Mouse (Mus musculus) thymus, adult 2 months (tissue): ENCODE data around the gene Hist2h2aa2. TPM values are rescaled to one million over a fixed set of nuclear protein-coding genes. Genes with fewer than 3 reads are reported as not detected.

Experiments
- DNase-seq: peaks from one replicate; pipeline ENCODE4 v3.0.0; 2021
- H3K27ac ChIP-seq: fragments of 200-500 bp; 2 replicates; pipeline ENCODE4 v1.5.1; 2012; ENCODE audit warnings: low read length, control low read depth; ENCODE audit not compliant: control insufficient read depth, insufficient read depth
- H3K27me3 ChIP-seq: fragments of 200-500 bp; 2 replicates; pipeline ENCODE4 v1.6.1; 2012; ENCODE audit warnings: mild to moderate bottlenecking, low read length, moderate library complexity, mixed read lengths; ENCODE audit not compliant: control insufficient read depth, insufficient read depth
- H3K36me3 ChIP-seq: fragments of 200-500 bp; 2 replicates; pipeline ENCODE4 v1.6.1; 2012; ENCODE audit warnings: mild to moderate bottlenecking, low read length, moderate library complexity; ENCODE audit not compliant: control insufficient read depth, insufficient read depth
- H3K4me1 ChIP-seq: fragments of 200-500 bp; replicated peaks from 2 replicates; pipeline ENCODE4 v1.6.1; 2012; ENCODE audit warnings: low read length; ENCODE audit not compliant: control insufficient read depth, insufficient read depth
- H3K4me3 ChIP-seq: fragments of 200-500 bp; 2 replicates; pipeline ENCODE4 v1.5.1; 2012; ENCODE audit warnings: mild to moderate bottlenecking, low read length, control low read depth, moderate library complexity; ENCODE audit not compliant: control insufficient read depth, insufficient read depth
- CTCF ChIP-seq: fragments of 200-500 bp; IDR thresholded peaks from 2 replicates; pipeline ENCODE4 v1.5.1; 2012; ENCODE audit warnings: mild to moderate bottlenecking, control low read depth, low read length, moderate library complexity, borderline replicate concordance; ENCODE audit not compliant: control insufficient read depth, poor library complexity, insufficient read depth; ENCODE audit errors: extremely low read depth
- POLR2A ChIP-seq: fragments of 200-500 bp; IDR thresholded peaks from 2 replicates; pipeline ENCODE4 v1.6.1; 2012; ENCODE audit warnings: mild to moderate bottlenecking, low read length, control low read depth, moderate library complexity; ENCODE audit not compliant: control insufficient read depth, poor library complexity, insufficient read depth; ENCODE audit errors: extremely low read depth
- WGBS: fragments of 180-500 bp; shearing (Covaris S2); methylation state at CpG from one replicate; pipeline ENCODE4 v1.1.7; 2018; 5-methylcytosine and 5-hydroxymethylcytosine counted together
- polyA plus RNA-seq: library from polyadenylated mRNA; depleted of rRNA; stranded (reverse); fragments of >200 nt; gene quantifications from 2 replicates; pipeline ENCODE4 v1.2.3, GENCODE M21; 2012

Gene Hist2h2aa2
- polyA plus RNA-seq, 1 experiment, result 255 TPM

DNA sequence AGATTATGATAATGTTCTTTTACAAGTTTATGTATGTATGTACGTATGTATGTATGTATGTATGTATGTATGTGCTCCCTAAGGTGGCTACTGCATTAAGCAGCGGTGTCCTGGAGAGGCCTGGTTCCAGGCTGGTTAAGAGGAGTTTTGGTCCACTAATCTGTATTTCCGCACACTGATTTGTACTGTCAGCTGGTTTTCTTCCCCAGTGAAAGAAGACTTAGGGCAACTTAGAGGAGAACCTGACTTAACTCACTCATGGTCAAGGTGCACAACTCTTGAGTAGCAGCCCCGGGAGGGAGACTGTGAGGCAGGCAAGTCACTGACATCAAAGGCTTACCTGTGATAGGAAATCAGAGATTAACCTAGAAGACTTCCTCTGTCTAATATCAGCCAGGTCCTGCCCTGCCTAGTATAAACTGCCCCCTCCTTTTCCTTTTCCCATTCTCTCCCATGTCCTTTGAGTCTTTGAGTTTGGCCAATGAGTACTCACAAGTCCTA lies 3.2 kb downstream of the Hist2h2aa2 start:
- DNase-seq, result no peak
- TF ChIP-seq POLR2A, result no peak
- TF ChIP-seq CTCF, result no peak
- 80% methylated on average over 4 of the region's 4 CpGs for WGBS
- Histone ChIP-seq H3K36me3 (no peaks in the 10 kb centered on the region), H3K27ac (no peak overlapping the region), H3K27me3 (no peaks in the 10 kb centered on the region), H3K4me3 (no peak overlapping the region), H3K4me1 (peaks cover 3% of the 10 kb centered on the region; the same call in 1 of the 2 replicates)

DNA sequence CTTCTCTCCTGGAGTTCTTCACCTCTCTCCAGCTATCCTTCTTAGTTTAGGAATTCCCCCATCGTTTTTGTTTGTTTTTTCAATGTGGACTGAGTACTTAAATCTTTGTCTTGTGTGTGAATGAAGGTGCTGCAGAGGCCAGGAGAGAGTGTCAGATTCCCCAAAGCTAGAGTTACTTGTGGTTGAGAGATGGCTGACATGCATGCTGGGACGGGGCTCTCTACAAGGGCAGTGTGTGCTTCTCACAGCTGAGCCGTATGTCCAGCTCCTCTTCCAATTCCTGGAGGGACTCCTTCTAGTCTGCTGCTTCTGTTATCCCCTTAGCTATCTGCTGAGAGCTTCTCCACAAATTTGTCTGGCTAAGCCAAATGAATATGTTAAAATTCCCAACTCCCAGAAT lies 4.2 kb downstream of the Hist2h2aa2 start:
- H3K4me3 ChIP-seq, result no peak overlapping the region
- no peak overlapping the region for H3K27ac ChIP-seq
- 79% methylated on average over 3 of the region's 3 CpGs for WGBS
- no peaks in the 10 kb centered on the region for H3K36me3 ChIP-seq
- no peak for DNase-seq
- H3K4me1 ChIP-seq, result peaks cover 3% of the 10 kb centered on the region; the same call in 1 of the 2 replicates
- no peak for TF ChIP-seq CTCF
- TF ChIP-seq POLR2A, result no peak
- no peaks in the 10 kb centered on the region for H3K27me3 ChIP-seq

DNA sequence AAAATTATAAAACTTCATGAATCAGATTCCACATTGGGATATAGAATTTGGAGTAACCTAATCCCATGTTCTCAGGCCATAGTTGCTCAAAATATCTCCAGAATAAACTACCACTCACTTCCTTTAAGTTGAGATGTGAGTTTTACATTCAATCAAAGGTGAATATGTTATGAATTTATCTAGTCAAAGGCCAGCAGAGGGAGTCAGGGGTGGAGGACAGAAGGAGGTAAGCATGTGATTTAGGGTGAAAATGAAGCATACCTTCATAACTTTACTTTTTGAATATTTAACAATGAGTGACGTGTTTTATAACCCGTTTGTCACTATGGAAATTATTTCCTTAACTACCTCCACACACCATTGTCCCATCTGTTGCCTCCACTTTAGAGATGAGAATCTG lies 5.2 kb downstream of the Hist2h2aa2 start:
- Histone ChIP-seq H3K4me3 (no peak overlapping the region), H3K27ac (no peak overlapping the region), H3K4me1 (peaks cover 3% of the 10 kb centered on the region; the same call in 1 of the 2 replicates), H3K36me3 (no peaks in the 10 kb centered on the region), H3K27me3 (no peaks in the 10 kb centered on the region)
- TF ChIP-seq CTCF, result no peak
- no peak for TF ChIP-seq POLR2A
- no peak for DNase-seq
- WGBS, result 89% methylated on average over 2 of the region's 2 CpGs

DNA sequence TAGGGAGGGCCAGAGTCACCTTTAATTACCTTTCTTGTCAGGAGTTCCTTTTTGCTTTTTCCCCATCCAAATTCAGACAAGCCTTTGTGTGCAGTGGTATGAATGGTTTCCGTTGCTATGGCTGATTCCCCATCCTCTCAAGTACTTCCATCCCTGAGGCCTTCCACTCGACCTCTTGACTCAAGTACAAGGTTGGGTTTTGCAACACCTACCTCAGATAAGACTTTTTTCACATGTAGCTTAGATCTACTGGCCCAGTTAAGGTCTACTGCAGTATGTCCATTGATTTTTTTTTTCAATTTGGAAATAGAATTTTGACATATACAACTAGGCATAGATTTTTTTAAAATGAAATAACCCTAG lies 8.3 kb downstream of the Hist2h2aa2 start:
- Histone ChIP-seq H3K27ac (no peak overlapping the region), H3K36me3 (no peaks in the 10 kb centered on the region), H3K4me3 (no peak overlapping the region), H3K27me3 (no peaks in the 10 kb centered on the region), H3K4me1 (no peaks in the 10 kb centered on the region)
- TF ChIP-seq POLR2A (no peak), CTCF (no peak)
- WGBS, result 82% methylated on average over 2 of the region's 2 CpGs
- no peak for DNase-seq

DNA sequence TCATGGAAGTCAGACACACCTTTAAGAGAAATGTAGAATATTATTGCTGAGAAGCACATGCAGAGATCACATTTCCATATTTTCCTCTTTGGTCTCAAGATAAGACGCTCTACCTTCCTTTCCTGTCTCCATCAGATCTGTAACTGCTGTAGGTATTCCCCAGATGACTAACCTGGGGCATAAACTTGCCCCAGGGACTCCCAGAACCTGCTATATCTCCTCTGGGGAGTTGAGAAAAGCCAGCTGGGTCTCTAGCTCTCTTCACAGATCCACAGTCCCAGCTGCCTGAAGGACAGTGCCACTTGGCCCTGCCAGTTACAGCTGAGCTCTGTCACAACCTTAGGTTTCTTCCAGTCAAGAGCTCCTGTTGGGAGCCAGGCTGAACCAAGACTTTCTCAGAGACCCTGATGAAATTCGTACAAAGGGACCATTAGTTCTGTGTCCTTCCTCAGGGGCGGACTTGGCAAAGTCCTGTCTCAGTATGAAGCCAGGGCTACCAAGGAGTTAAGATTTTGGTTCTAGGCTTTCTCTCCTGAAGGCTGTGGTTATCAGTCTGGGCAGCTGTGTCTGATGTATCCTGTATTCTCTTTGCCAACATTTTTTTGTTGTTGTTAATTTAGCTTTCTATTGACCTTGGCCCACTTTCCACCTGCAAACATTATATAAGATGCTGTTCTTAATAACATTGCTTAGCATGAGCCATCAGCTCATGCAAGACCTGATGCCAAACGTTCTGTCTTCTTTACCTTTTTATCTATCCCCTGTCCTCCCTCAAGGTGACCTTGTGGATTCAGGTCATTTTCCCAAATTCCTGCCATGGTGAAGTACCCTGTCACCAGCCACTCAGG lies 8.9 kb downstream of the Hist2h2aa2 start:
- Histone ChIP-seq H3K4me3 (no peak overlapping the region), H3K4me1 (no peaks in the 10 kb centered on the region), H3K27me3 (no peaks in the 10 kb centered on the region), H3K36me3 (no peaks in the 10 kb centered on the region), H3K27ac (no peak overlapping the region)
- TF ChIP-seq POLR2A (no peak), CTCF (no peak)
- DNase-seq, result no peak
- 93% methylated on average over 4 of the region's 4 CpGs for WGBS

DNA sequence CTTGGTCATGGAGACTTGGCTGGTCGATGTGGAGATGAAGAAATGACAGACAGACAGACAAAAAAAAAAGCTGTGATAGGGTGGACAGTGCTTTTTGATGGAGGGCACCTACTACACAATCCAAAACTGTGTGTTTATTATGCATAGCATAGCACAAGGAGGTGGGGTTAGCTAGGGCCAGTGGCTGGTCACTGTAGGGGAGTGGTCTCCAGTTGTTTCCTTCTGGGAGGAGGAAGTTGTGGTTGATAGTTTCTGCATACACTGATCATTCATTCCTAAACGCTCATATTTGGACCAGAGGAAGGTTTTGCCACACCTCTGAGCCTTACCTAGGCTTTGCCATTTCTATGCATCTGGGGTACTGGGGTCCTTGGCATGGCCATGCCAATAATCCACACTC lies 9.7 kb downstream of the Hist2h2aa2 start:
- H3K36me3 ChIP-seq, result no peaks in the 10 kb centered on the region
- no peak overlapping the region for H3K4me3 ChIP-seq
- H3K4me1 ChIP-seq, result 0 out of 2 replicates have a peak, but pooled peaks cover under 1% of the 10 kb centered on the region
- TF ChIP-seq POLR2A, result no peak
- no peak for TF ChIP-seq CTCF
- H3K27me3 ChIP-seq, result no peaks in the 10 kb centered on the region
- H3K27ac ChIP-seq, result no peak overlapping the region
- WGBS, result 56% methylated on average over 2 of the region's 2 CpGs
- no peak for DNase-seq
